Mouse (Mus musculus) E14TG2a.4 (cell line): ENCODE measurements around the gene F13a1.

Source experiments
- CTCF ChIP-seq: conservative IDR thresholded peaks from 2 replicates; pipeline ENCODE4 v1.5.1; 2014; ENCODE audit warnings: low read length
- NANOG ChIP-seq: IDR thresholded peaks from 2 replicates; pipeline ENCODE4 v1.6.1; 2014; ENCODE audit warnings: borderline replicate concordance, low read length, mixed read lengths

DNA sequence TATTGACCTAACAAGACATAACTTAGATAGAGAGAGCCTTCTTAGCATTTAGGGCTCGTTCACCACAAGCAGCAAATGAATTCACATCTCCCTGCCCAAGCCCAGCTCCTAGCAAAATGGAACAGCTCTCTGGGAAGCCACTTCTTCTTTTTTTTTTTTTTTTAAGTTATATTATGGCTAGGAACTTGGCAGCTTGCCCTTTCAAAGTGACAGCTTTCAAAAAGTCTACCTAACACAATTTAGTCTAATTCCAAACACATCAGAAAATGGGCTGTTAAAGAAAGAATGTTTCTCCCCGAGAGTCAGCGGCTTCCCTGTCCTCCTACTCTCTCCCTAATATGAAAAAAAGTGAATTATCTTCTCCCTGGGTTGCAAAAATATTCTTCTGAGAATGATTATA is 15.3 kb downstream of the F13a1 start:
- no peak for TF ChIP-seq CTCF
- TF ChIP-seq NANOG = no peak
